Mouse (Mus musculus): ENCODE results near the gene 4933428G20Rik.

The 4933428G20Rik gene

DNA sequence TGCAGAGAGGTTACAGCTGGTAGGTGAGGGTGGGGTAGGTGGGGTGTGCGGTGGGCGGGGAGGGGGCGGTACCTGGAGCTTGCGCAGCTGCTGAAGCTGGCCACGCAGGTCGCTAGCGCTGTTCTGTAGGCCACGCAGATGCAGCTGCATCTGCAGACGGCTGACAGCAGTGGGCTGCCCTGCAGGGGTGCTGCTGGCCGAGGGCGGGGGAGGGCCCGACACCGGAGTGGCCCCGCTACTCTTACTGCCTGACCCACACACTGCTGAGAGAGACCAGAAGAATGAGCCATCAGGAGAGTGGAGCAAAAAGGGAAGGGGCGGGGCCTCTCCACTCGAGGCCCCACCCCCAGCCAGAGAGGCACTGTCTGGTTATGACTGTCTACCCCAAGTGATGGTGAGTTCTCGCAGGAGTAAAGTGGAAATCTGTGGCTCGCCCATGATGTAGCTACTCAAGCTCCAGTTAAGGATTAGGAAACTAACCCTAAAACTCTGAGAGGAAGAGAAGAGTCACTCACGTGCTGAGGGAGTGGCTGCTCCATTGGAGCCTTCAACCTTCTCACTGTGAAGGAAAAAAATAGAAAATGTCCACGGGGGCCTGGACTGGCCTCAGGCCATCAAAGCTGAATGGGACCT is 32.9 kb upstream of the 4933428G20Rik start:
- no peak for DNase-seq

GRCm38 (mm10) chr11:97532354-97532753 is 32.2 kb upstream of the 4933428G20Rik start:
- DNase-seq, result no peak

GRCm38 (mm10) chr11:97531381-97532260 is 31.5 kb upstream of the 4933428G20Rik start:
- peak; percentile 94 for DNase-seq

GRCm38 (mm10) chr11:97530961-97531360 is 30.8 kb upstream of the 4933428G20Rik start:
- no peak for DNase-seq

GRCm38 (mm10) chr11:97530069-97530468 is 29.9 kb upstream of the 4933428G20Rik start:
- DNase-seq, result no peak

- no peak for DNase-seq
Measured at GRCm38 (mm10) chr11:97528282-97528808, 28.2 kb upstream of the 4933428G20Rik start.

- DNase-seq, result no peak
Measured at GRCm38 (mm10) chr11:97525313-97525712, 25.2 kb upstream of the 4933428G20Rik start.

DNA sequence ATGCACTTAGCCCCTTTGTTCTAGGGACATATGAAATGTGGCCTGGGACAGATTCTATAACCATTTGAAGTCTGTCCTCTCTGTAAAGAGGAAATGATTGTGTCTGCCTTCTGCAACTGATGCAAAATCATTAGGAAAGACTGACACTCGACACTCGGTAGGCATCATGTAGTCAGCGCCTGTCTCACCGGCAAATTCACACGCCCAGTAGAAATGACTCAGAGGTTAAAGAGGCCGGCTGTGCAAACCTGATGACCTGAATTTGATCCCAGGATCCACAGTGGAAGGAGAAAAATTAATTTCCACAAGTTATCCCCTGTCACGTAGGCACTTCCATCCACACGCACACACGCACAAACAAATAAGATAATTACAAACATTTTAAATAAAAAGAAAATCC is 24.2 kb upstream of the 4933428G20Rik start:
- DNase-seq, result no peak

GRCm38 (mm10) chr11:97523827-97524261 is 23.7 kb upstream of the 4933428G20Rik start:
- peak; percentile 58 for DNase-seq

GRCm38 (mm10) chr11:97523107-97523506 is 23.0 kb upstream of the 4933428G20Rik start:
- no peak for DNase-seq

DNA sequence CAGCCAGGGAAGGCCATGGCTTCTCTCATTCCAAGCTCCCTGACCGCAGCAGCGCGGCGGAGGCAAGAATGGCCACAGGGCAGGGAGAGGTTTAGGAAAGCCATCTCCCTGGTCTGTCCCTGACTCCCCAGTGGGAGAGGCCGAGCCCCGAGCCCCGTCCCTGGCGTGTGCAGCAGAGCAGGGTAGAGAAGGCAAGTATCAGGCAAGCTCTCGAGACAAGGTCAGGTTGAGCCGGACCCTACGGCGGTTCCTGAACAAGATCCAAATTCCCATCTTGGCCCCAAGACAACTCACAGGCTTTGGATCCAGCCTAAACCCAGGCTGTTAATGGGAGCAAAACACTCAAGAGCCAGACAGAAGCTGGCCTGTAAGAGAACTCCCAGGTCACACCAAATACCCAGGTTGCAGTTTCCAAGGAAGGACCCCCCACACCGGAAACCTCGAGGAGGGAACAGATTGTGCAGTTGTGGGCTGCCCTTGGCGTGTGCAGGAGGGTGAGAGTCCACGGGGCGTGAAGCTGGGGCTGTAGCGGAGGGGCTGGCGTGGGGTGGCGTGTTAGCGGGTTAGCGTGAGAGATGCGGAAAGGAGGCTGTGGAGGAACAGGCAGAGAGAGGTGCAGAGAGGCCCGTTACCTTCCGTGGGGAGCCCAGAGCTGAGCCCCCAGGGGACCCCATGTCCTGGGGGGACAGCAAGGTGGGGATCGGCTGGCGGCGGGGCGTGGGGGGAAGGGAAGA is 21.8 kb upstream of the 4933428G20Rik start:
- DNase-seq, result peak; percentile 53

GRCm38 (mm10) chr11:97520541-97520940 is 20.4 kb upstream of the 4933428G20Rik start:
- peak; percentile 53 for DNase-seq

DNA sequence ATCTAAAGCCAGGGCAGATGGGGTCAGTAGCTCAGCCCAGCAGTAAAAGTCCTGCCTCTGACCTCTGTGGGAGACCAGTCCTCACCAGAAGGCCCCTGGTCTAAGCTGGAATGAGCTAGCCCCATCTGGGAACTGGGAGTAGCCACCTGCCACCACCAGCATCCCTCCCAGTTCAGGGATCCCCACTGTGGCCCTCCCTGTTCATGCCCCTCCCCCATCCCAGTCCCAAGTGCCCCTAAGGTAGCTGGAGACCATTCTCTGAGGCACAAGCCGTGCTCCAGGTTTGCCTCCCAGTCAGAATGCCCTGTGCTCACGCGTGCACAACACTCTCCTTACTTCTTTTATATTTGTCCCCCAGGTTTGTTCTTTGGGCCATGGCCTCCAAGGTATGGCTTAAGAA is 12.9 kb upstream of the 4933428G20Rik start:
- DNase-seq, result no peak

DNA sequence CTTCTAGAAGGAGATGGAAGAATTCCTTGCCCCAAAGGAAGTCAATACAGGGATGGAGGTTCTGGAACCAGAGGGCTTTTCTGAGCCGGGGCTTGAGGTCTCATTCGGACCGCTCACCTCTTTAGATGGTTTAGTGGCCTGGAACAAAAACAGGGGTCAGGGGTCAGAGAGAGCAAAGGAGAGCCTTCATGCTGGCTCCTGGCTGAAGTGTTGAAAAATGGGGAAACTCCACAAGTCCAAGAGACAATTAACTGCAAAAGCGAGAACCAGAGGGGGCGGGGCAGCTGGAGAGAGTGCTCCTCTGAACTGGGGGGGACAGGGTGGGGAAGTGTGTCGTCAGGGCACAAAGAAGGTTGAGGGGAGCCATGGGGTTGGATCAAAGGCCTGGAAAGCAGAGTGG is 12.4 kb upstream of the 4933428G20Rik start:
- no peak for DNase-seq

DNA sequence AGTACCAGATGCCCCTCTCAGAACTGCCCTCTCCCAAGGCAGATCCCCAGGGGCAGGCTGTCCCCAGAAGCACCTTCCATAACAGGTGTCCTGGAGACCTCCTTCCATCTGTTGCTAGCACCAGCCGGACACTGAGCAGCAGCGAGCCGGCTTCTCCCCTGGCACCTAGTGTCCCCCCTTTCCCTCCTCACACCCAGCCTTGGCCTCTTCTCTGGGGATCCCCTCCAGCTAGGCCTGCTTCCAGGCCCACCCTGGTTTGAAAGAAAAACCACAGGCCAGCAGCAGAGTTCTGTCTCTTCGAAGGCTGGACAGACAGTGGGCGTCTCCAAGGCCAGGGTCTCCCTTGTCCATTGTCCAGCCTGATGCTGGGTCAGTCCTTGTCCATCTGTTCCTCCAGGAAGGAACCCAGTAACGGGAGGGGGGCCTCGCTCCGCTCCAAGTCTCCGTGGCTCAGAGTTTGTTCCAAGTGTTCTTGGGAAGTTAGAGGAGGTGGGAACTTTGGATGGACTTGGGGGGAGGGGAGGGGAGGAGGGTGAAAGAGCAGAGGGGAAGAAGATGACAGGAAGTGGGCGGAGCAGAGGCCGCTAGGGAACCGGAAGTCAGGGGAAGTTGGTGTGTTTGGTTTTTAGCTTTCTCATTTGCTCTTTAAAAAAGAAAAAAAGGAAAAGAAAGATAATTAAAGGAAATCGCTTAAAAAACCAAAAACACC is 11.7 kb upstream of the 4933428G20Rik start:
- DNase-seq, result peak; percentile 86

GRCm38 (mm10) chr11:97510966-97511660 is 11.0 kb upstream of the 4933428G20Rik start:
- DNase-seq, result peak; percentile 86

DNA sequence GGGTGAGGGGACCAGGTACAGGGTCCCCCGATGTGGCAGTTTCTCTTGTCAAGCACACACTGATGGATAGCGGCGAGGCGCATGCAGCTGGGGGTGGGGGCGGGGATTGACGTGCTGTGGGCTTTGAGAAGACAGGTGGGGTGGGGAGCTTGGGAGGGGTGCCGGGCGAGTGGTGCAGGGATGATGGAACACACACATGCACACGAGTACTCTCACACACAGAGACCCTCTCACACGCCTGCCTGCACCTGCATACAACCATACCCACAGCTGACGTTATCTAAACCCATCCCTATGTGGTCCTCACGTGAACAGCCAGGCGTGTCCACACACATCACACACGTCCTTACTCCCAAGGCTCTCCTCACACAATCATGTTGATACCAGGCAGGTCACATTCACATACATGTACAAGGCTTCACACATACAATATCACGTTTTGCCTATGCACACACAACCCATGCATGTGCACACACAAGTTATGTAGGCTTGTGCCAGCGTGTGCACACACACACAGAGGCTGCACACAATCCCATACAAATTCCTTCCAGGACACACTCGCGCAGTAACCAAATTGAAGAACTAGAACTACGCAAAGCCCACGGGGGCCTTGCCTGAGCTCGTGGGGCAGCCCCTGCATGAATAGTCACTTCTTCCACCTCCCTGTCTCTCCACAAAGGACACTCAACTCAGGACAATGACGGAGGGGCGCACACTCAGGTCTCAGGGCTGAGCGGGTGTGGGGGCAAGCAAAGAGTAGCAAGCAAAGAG is 9.8 kb upstream of the 4933428G20Rik start:
- no peak for DNase-seq

- DNase-seq, result no peak
Measured at GRCm38 (mm10) chr11:97509058-97509457, 8.9 kb upstream of the 4933428G20Rik start.

DNA sequence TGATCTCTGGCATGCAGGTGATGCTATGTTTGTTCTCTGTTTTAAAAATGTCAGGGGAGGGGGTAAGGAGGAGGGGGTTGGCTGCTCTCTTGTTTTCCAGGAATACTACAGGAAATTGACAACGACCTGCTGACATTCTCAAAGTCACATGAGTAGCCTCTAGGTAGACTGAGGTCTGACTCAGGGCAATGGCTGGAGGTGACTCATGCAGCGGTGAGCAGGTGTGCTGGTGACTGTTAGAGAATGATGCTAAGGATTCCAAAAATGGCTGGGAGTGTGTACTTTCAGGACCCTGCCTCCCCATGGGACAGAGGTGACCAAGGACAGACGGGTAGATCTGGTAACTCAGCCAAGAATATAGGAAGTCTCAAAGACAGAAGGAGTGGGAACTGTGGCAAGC is 8.1 kb upstream of the 4933428G20Rik start:
- DNase-seq, result no peak

GRCm38 (mm10) chr11:97506331-97506730 is 6.2 kb upstream of the 4933428G20Rik start:
- DNase-seq, result no peak

DNA sequence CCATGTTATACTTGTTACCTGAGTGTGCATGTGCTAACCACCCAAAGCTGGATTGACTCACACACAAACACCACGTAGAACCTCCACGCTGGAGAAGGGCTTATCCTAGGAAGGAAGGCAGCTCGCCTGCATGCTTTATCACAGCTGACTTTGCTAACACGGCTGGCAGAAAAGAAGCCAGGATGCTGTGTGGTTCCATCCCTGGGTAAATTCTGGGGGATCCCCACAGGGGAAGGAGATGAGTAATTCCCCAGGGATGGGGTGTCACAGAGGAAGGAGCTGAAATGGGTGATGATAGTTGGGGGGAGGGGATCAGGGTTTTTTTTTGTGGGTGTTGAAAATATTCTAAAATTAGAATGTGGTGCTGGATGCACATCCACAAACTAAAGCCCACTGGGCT is 5.6 kb upstream of the 4933428G20Rik start:
- no peak for DNase-seq
